Mouse (Mus musculus) gastrocnemius, adult 8-10 months (tissue): Measurements from ENCODE around the gene Ncoa6. TPM values are rescaled to one million over a fixed set of nuclear protein-coding genes. Genes with fewer than 3 reads are reported as not detected.

Experiments
- DNase-seq, 2 experiments: peaks; one replicate each; pipeline ENCODE4 v3.0.0; 2022; ENCODE audit warnings: low spot score in 2 of 2
- total RNA-seq, 4 experiments: library from RNA; stranded (reverse); gene quantifications; 2 replicates each; pipeline ENCODE4 v1.2.4; 2022

Ncoa6 gene
- total RNA-seq, 4 experiments from 2014 or later = 11.4 to 13.3 (median 12.8) TPM

DNA sequence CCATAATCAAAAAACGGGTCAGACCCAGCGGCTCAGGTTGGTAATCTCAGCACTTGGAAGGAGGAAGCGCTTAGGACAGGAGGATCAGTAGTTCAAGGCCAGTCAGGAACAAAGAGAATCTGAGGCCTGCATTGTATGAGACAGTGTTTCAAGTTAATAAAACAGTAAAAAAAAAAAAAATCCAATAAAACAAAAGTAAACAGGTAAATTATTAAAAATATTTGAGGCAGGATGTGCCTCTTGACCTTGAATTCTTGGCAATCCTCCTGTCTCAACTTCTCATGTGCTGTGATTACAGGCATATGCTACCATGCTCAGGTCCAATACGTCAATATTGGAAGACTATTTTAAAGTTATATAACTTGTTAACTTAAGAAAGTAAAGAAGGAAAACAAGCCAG is 30.8 kb downstream of the Ncoa6 start:
- no peak for DNase-seq

DNA sequence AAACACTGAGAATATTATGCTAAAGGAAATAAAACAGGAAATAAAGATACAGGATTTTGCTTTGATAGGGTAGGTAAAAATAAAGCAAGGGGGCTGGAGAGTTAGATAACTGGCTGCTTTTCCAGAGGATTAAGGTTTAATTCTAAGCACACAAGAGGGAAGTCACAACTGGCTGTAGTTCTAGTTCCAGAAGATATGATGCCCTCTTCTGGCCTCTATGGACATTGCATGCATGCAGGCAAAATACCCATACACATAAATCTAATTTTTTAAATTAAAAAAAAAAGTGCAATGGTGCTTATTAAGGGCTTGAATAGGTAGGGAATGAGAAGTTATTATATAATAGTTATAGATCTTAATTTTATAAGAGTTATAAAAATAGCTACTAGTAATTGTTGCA is 37.2 kb downstream of the Ncoa6 start:
- no peak for DNase-seq

DNA sequence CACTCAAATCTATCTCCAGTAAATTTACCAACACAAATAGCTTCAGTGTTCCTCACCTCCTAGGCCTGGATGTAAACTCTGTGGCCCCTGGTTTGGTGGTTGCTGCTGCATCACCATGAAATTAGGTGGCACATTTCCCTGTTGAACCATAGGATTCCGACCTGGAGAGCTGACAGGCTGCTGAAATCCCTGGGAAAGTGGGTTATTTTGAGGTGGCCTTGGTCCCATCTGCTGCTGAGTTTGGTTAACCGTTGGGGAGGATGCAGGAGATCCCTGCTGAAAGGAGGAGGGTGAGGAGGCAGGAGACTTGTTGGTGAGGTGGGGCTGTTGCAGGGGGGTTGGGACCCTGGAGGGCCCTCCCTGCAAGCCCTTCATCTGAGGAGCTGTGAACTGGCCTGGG is 52.8 kb downstream of the Ncoa6 start:
- no peak for DNase-seq

DNA sequence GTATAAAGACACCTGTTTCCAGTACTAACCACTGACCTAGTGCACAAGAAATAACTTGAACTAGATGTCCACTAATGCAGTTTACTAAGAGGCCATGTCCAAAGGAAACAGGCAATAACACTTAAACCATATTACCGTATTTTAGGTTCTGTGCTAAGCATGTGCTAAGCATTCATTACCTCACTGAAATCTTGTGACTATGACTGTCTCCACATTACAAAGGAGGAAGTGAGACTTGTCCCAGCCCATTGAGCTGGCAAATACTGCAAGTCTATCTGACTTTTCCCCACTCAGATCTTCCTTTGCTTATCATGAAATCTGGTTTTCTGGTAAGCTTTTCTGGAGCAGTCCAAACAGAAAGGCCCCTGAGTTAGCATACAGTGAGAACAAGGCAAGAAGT is 69.1 kb downstream of the Ncoa6 start:
- DNase-seq = no peak

DNA sequence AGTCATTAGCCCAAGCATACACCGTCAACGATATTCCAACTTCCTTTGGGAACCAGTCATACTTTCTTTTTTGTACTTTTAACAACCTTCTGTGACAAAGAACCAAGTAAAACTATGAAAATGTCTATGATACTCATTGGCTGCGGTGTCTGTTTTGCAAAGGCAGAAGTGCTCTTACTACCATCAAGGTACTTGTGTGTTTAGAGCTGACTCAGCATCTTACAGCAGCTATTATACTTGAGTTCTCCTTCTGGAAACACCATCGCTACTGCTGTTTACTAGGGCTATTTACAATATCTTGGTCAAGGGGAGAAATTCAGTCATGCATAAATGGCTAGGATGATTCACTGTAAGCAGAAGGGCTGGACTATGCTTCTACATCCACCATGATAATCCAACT is 71.8 kb downstream of the Ncoa6 start:
- DNase-seq = no peak

DNA sequence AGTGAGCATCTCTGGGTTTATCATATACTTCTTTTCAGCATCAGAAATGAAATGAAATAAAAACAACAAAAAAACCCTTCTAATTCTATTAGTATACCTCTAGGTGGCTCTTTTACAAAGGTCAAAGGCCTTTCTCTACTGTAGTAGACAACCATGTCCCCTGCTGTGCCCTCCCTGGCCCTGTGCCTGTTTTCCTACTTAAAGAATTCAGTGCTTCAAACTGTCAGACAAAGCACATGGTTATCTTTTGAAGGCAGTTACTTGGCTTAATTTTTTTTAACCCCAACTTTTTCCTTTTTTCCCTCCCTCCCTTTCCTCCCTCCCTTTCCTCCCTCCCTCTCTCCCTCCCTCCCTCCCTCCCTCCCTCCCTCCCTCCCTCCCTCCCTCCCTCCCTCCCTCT is 73.4 kb downstream of the Ncoa6 start:
- DNase-seq = no peak

DNA sequence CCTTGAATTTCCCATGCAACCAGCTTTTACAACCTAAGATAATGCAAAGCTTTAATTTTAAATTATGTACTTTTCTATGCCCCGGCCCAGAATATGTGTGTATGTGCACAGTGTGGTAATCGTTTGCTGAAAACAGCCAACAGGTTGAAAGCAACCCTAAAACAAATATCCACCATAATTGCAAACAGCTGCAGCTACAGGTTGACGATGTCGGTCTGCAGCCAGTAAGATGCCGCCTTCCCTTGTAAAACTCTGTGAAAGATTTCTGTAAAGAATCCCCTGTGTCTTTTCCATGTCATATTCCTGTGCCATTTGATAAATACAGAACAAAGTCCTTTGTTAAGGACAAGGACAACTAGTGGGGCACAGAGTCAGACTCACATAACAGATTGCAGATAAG is 79.1 kb downstream of the Ncoa6 start:
- DNase-seq = no peak

DNA sequence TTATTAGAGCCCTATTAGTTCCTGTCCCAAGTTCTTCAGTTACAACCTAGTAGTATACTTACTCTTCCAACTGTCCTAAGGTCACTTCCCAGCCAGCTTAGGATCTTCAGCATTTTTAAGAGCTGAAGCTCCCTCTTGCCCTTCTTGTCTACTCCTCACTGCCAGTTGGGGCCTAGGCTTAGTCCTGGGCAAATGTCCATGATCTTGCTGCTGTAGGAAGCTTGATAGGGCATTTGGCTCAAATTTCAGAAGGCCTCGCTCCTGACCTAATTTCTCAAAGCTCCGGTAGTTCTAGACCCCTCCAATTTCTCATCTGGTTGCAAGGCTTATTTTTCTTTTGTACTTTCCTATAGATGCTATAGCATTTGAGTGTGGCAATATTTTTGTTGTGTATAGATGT is 85.1 kb downstream of the Ncoa6 start:
- DNase-seq = peak; percentile 17 to 44

DNA sequence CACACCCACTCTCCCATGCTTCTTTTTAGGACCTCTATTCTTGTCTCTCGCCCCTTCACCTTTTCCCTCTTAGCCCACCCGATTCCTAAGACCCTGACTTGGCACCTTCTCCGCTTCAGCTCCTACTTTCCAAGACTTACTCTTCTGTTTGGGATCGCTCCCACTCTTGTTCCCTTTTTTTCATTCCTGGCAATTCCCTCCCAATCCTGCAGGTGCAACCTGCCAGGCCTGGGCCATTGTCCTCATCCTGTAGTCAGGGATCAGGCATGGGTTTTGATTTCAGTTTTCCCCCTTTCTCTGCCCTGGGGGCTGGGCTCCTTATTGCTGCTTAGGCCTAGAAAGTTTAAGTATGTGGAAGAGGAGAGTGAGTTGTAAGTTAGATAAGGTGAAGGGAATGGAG is 86.6 kb downstream of the Ncoa6 start:
- DNase-seq = no peak

DNA sequence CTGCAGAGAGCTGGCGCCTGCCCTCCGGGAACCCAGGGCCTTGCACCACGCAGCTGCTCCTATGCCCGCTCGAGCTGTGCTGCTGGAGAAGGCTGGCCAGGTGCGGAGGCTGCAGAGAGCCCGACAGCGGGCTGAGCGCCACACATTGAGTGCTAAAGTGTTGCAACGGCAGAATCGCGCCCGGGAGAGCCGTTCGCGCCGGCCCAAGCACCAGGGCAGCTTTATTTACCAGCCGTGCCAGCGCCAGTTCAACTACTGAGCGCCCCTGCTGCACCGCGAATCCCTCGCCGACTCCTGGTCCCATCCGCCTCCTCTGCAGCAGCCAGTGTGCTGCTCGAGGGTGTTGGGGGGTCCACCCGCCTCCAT is 87.2 kb downstream of the Ncoa6 start:
- DNase-seq = peak in 1 of 2 experiments; percentile 37

DNA sequence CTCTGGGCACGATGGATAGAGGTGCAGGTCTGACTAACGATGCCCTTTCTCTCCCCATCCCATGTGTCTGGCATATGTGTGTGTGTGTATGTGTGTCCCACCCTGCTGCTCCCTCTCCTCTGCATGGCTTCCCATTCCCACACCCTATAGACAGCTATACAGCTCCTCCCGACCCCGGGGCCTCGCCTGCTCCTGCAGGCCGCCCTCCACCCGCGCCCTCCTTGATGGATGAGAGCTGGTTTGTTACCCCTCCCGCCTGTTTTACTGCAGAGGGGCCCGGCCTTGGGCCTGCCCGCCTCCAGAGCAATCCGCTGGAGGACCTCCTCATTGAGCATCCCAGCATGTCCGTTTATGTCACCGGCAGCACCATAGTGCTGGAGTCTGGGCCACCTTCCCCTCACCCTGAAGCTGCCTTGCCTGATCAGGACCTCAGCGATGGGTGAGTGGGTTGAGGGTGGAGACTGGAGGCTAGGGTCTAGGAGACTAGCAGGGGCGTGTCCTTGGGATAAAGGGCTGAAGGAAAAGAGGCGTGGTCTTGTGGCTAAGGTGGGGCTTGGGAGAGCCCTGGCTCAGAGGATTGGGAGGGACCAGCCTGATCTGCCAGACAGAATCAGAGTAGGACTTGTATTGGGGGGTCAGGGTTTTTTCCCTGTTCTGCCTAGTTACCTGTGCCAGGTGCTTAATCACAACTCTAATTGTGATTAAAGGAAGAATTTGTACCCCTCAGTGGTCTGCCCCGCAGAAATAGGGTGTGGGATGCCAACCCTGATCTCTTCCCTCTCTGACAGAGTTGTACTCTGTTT is 87.8 kb downstream of the Ncoa6 start:
- no peak for DNase-seq

DNA sequence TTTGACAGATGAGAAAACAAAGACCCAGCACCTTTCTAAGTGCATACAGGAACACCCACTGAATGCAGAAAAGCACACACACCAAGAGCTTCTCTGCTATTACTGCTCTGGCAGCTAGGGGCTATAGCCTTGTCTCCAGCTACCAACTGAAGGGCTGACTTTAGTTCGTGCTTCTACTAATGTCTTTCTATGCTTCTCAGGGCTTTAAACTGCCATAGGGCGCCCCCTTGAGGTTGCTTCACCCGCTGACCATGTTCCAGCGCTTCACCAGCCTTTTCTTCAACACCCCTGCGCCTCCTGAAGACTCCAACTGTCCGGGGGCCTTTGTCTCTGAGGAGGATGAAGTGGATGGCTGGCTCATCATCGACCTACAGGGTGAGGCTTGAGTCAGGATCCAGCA is 88.6 kb downstream of the Ncoa6 start:
- DNase-seq = peak; percentile 76 to 78

DNA sequence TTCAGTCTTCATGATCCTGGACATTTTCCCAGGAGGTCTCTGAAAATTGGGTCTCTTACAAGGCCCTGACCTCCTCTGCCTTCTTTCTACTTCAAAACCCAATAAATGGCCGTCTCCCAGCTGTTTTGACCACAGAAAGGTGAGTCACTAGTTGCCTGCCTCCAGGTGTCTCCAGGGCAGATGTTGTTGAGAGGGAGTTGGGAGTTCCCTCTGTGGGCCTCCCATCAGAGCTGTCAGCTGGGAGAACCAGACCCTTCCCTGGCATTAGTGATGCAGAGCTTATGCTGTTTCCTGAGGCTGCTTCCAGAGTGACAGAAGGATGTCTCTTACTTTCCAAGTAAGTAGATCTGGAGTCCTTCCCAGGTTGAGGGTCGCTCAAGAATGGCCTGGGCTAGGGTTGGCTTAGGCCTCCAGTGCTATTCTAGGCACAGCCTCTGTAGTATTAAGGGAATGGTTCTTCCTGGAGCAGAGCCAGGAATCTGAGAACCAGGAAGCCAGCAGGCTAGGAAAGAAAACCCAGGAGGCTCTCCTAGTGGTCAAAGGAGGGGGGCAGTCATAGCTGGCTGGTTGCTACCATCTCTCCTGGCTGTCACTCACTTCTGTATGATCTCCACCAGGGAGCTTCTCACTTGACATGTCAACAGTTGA is 90.8 kb downstream of the Ncoa6 start:
- peak; percentile 58 to 70 for DNase-seq

DNA sequence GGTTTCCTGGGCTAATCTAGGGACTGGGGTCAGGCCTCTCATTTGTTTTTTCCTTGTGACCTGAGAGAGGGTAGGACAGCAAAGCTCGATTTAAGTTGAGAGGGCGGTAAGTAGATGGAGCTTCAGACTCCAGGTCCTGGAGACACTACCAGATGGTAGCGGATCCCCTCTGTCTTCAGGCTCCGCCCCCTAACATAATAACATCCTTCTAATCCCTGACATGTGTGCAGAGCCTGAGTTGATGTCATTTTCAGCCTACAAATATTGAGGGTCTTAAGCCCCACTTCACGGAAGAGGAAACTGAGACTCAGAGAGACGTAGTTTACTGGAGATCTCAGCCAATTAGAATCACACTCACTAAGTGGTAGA is 91.4 kb downstream of the Ncoa6 start:
- no peak for DNase-seq

DNA sequence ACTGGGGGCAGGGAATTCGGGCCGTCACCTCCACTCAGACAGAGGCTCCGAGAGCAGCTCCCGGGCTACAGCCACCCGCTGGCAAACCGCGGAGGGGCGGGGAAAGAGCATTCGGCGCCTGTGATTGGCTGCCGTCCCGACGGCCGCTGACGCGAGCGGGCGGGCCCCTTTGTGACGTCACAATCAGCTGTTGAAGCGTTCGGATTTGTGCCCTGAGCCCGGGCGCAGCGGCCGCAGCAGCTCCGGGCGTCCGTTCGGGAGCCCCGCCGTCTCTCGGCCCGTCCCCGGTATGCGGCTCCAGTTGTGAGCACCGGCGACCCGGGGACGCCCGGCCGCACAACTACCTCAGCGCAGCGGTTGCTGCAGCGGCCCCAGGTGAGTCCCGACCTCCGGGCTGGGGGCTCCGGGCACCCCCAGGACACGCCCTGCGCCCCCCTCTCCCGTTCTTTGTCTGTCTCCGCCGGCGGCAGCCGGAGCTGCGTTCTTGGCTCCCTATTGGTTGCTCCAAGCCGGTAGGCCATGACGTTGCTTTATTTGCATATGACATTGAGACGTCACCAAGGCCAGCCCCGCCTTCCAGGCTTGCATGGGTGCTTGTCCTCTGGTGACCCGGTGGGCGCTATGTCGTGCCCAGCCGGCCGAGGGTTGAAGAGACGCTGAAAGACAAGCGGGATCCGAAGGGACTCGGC is 91.9 kb downstream of the Ncoa6 start:
- DNase-seq = peak; percentile 96 to 97

DNA sequence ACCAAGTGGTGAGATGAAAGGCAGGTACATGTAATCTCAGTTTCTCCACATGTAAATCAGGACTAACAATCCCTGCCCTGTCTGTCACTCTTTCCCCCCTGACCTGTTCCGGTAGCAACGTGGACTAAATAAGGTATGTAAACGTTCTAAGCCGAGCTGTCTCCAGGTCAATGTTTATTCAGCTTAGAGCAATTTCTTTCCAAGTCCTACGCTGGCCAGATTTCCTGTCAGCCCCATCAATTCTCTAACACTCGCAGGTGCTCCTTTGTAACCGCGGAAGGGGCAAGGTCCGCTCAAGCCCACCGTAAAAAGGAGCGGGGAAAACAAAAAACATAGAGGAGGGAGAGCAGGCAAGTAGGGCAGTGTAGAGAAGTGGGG is 92.6 kb downstream of the Ncoa6 start:
- DNase-seq = no peak

DNA sequence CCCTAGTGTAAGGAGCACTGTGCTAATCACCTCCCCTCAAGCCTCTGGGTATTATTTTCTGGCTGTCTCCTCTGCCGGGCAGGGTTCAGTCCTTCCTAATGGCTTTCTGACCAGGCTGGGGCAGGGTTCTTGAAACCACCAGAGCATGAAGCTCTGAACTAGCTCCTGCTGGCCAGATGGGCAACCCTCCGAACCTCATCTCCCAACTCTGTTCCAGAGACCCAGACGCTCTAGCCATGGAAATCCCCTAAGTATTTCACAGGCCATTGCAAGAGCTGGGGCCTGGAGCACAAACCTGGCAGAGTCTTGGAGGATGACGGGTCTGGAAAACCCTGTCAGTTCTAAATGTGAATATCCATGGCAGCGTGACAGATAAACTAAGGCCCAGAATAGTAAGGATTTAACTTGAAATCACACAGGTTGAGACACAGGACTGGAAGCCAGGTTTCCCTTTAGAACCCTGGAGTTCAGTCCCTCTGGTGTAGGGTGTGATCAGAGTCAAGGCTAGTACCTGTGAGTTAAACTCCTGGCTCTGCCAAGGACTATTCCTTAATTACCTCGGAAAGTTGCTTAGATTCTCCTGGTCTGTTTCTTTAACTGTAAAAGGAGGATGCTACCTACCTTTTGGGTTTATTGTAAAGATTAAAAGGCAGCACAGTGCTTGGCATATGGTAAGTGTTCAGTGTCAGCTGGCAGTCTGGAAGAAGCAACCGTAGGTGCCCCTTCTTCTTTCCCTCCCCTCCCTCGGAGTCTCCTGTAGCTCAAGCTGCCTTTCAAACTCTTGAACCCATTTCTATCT is 93.2 kb downstream of the Ncoa6 start, which contains the start of gene Trp53inp2:
Gene Trp53inp2, plus strand, starts transcription at position 799 of the 799 bp plus-strand sequence.
- no peak for DNase-seq

DNA sequence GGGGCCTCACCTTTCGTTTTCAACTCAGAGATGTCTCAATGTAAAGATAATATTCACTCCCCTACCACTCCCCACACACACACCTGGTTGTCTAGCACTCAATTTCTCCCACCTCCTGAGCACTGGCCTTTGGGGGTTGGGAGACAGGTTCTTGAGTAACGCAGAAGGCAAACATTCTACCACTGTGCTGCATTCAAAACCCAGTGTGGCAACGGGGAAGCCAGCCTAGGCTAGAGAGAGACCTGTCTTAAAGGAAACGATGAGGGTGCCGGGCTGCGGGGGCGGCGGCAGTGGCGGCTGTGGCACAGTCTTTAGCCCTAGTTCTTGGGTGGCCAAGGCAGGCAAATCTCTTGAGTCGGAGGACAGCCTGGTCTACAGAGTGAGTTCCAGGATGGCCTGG is 97.5 kb downstream of the Ncoa6 start:
- DNase-seq = no peak

DNA sequence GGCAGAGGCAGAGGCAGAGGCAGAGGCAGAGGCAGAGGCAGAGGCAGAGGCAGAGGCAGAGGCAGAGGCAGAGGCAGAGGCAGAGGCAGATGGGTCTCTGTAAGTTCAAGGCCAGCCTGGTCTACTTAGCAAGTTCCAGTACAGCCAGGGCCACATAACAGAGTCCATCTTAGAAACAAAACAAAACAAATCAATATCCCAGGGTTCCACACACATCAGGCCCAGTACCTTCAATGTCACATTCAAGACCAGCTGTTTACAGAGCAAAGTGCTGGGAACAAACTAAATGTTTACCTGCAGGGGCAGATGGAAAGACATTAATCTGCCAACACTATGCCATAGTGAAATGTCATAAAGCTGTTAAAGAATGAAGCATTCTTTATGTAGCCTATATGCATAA is 99.2 kb downstream of the Ncoa6 start:
- DNase-seq = no peak

DNA sequence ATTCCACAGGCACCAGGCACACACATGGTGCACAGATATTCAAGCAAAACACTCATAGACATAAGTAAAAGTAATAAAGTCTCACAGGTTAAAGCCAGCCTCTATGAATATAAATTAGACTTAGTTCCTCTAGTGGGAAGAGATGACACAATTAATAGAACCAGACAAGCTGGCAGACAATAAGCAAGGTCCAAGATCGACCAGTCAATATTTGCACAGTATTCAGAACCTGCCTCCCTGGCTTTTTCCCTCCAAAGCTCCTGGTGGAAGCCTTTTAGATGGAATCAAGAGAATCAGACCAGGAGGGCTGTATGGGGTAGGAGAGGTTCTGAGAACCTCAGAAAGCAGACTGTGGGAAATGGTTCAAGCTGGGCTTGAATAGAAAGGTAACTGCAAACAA is 99.8 kb downstream of the Ncoa6 start:
- no peak for DNase-seq

DNA sequence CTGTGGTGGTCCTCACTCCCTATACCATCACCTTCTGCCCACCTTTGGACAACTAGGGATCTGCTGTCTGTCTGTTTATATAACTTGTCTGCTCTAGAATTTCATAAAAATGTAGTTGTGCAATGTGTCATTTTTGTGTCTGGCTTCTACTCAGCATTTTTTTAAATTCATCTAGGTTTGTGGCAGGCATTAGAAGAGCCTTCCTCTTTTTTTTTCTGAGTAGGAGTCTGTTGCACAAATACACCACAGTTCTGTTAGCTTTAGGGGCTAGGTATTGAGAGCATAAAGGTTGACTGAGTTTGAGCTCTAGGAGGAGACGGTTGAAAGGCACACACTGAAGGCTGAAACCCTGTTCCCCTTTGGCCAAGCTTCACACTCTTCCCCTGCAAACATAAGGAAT is 100.4 kb downstream of the Ncoa6 start:
- DNase-seq = no peak

DNA sequence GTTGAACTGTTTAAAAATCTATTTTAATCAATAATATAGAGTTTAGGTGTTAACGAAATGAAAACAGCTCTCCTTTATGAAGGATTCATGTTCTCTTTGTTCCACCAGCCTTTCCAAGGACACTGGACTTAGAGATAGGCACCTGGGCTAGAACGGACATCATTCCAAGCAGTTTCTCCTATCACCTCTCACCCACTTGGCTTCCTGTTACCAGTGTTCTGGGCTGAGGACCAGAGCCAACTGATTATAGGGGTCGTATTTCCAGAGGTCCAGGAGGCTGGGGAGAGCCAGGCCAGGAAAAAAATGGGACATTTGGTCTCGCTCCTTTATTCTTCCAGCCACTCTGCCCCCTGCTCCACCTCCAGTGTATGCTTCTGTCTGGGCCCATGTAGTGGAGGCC is 101.2 kb downstream of the Ncoa6 start:
- DNase-seq = no peak
